Mouse (Mus musculus): ENCODE data around the gene Cebpg.

Cebpg gene

GRCm38 (mm10) chr7:35025409-35026275 is 30.7 kb downstream of the Cebpg start:
- DNase-seq (ENCODE audit: low read depth, low spot score): peak; percentile 35

GRCm38 (mm10) chr7:35024426-35024825 is 31.9 kb downstream of the Cebpg start:
- DNase-seq (ENCODE audit: low read depth, low spot score): no peak

GRCm38 (mm10) chr7:35023251-35023650 is 33.1 kb downstream of the Cebpg start:
- DNase-seq (ENCODE audit: low read depth, low spot score): no peak

- no peak for DNase-seq (ENCODE audit: low read depth, low spot score)
Measured at GRCm38 (mm10) chr7:35021365-35021764, 35.0 kb downstream of the Cebpg start.

- no peak for DNase-seq (ENCODE audit: low read depth, low spot score)
Measured at GRCm38 (mm10) chr7:35015252-35015651, 41.1 kb downstream of the Cebpg start.

- DNase-seq (ENCODE audit: low read depth, low spot score): no peak
Measured at GRCm38 (mm10) chr7:35013228-35013627, 43.1 kb downstream of the Cebpg start.

GRCm38 (mm10) chr7:35006661-35007060 is 49.7 kb downstream of the Cebpg start:
- no peak for DNase-seq (ENCODE audit: low read depth, low spot score)

GRCm38 (mm10) chr7:35003171-35003737 is 53.1 kb downstream of the Cebpg start:
- no peak for DNase-seq (ENCODE audit: low read depth, low spot score)

GRCm38 (mm10) chr7:35000839-35001238 is 55.5 kb downstream of the Cebpg start:
- peak; percentile 47 for DNase-seq (ENCODE audit: low read depth, low spot score)
